Mouse (Mus musculus) heart, postnatal 36 days (tissue): ENCODE data around the gene Wdr17. TPM values are rescaled to one million over a fixed set of nuclear protein-coding genes. Genes with fewer than 3 reads are reported as not detected.
A peak's percentile ranks its signal among the peaks of the same experiment; 100 is the strongest.
"Not testable (repeated sequence)": the region's sequence is repeated elsewhere in the genome, so short reads cannot be mapped to it uniquely, and the experiment has no call there.

Experiments
- DNase-seq, 2 experiments: peaks; one replicate each; pipeline ENCODE4 v3.0.0; 2021 to 2022
- intact Hi-C: fragments of 180-260 bp; cut with DNase I; formaldehyde crosslinking; loops from one replicate; pipeline ENCODE4 v1.15.1; 2025
- total RNA-seq, 2 experiments: library from RNA; stranded (reverse); gene quantifications; 2 replicates each; pipeline ENCODE4 v1.2.3; 2021

Wdr17 gene
- total RNA-seq, 2 experiments from 2014 or later = not detected

DNA sequence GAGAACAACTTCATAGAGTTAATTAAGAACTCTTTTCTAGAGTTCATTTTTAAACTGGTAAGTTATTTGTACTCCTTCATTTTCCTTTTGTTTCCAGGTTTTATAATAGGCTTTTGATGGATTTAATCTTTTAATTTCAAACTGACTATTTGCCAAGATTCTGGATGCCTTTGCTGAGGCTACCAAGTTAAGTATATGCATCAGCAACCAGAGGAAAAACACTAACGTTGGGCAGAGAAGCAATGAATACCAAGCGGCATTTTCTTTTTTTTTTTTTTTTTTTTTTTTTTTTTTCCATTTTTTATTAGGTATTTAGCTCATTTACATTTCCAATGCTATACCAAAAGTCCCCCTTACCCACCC, 94.3 kb downstream of the Wdr17 start:
- no peak for DNase-seq
- intact Hi-C loops = no loop called here

GRCm38 (mm10) chr8:54791858-54792698, 94.9 kb downstream of the Wdr17 start:
- intact Hi-C loops = no loop called here
- no peak for DNase-seq

- intact Hi-C loops = no loop called here
- peak; percentile 11 to 31 for DNase-seq
Measured at GRCm38 (mm10) chr8:54780134-54780942, 106.6 kb downstream of the Wdr17 start.

DNA sequence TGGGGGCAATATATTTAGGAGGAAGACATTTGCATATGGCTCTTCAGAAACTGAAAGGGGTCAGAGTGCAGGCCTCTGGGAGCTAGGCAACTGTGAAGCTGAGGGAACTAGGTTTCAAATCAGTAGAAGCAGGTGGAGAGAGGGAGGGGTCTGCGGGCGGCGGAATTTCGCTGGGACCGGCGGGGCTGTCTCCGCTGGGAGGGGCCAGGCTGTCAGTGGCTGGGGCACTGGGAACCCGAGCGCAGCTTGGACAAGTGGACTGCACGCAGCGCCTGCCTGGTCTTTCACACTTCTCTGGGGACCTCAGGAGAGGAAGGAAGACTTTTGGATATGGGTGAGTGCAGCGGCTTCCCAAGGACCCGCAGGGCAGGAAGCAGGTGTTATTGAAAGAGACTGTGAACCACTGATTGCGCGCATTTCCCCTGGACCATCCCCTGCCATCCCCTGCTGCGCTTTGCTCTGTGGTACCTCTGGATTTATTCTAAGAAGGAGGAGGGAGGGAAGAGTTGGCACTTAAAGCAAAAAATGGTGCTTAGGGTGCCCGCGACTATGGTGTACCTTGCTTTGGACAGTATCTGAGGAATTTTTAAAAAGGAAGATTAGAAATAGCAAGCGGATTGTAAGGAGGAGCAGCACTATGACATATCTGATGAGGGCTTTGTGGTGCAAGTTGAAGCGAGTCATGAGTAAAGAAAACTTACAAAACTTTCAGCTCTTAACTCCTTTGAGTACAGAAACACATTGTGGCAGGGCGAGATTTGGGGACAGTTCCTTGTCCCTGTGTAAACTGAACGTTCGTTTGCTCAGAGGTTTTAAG, 107.5 kb downstream of the Wdr17 start:
- peak; percentile 12 to 16 for DNase-seq
- intact Hi-C loops = no loop called here

DNA sequence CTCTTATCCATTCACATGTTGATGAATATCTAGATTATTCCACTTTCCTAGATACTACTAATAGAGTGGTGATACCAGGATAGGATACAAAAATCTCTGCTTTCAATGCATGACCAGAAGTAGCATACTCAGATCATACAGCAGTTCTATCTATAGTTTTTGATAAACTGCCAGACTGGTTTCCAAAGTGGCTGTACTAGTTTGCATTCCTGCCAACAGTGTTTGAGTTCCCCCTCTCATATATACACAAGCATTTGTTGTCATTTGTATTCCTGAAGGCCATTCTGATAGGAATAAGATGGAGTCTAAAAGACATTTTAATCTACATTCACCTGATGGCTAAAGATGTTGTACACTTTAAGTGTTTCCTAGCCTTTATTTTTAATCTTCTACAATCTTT, 110.0 kb downstream of the Wdr17 start:
- DNase-seq = no peak

DNA sequence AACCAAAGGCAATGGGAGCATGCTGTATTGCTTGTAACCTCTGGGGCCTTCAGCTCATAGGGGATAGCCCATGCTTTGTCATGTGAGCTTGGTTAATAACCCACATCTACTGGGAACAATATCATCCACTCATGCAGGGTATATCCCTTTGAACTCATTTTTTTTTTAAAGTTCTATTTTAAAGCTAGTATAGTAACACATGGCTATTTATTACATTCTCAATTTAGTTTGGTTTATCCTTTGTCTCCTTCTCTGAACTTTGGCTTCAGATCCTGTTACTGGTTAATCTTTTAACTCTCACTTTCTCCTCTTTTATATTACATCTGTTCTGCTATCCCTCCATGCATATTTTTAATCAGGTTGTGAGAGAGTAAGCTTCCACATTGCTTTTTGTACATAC, 110.7 kb downstream of the Wdr17 start:
- DNase-seq = no peak
- intact Hi-C loops = no loop called here

More for the DNA sequence above, 110.0 kb downstream of the Wdr17 start:
- intact Hi-C loops = no loop called here

DNA sequence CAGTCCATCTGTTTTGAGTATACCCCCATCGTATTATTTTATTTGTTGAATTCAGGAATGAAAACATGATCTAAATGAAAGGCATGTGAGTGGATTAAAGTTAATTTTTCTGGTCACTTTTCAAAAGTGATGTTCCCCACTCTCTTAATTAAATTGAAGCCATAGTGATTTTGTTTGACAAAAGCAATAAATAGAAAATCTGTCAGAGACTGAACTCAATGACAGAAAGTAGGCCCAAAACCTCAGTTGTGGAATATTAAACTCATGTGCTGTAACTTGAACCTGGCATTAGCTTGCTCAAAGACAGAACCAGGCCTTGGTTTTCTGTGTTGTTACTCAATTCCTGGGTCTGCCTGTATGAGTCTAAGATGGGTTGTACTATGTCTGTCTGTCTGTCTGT, 129.3 kb downstream of the Wdr17 start:
- intact Hi-C loops = no loop called here
- DNase-seq = no peak

DNA sequence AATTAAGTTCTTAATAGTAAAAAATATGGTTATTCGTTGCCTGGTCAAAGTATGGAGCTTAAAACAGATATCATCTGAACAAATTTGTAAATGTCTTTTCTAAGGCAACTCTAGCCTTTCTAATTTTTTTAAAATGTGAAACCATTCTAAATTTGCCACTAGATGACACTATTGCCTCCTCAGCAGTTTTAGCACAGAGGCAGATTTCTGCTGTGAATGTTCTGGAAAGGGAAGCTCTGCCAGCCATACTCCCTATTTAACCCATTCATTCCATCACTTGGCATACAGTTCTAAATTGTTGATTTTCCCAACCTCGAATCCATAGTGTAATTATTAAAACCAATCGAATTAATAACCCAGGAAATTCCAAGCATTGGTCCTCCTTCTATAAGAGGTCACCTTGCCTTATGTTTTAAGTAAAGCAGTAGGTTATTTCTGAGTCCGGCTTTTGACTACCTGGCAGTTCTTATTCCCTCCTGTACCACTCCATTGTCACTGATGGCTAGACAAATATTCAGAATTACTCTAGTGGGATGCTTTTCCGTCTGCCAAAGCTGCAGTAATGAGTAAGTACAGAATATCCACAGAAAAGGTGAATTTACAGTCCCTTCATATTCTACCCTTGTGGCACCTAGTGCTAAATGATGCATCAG, 150.2 kb downstream of the Wdr17 start:
- intact Hi-C loops = no loop called here
- DNase-seq = no peak

DNA sequence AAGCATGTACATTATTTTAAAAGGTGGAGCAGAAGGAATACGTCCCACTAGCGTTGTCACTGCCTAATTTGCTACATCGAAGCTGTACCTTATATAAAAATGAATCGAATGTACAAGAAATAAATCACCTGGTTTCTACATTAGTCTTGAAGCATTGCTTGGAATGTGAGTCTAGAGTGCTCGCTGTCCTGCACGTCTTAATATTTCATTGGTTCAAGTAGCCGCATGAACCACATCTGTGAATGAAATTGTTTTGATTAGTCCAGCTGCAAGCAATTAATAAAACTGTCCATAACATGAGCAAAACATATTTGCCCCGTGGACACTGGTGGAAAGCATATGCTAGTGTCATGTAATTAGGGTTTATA, 162.3 kb downstream of the Wdr17 start:
- DNase-seq = no peak
- intact Hi-C loops = no loop called here

- intact Hi-C loops = no loop called here
- peak; percentile 54 to 59 for DNase-seq
Measured at GRCm38 (mm10) chr8:54723976-54724667, 162.9 kb downstream of the Wdr17 start.

GRCm38 (mm10) chr8:54718515-54718914, 168.5 kb downstream of the Wdr17 start:
- intact Hi-C loops = no loop called here
- DNase-seq = no peak

- DNase-seq = no peak
- intact Hi-C loops = loop anchor here (2.0 kb wide), 1 partner anchor 199 kb away; no protein-coding TSS in a partner anchor
Measured at GRCm38 (mm10) chr8:54705743-54706142, 181.2 kb downstream of the Wdr17 start.

DNA sequence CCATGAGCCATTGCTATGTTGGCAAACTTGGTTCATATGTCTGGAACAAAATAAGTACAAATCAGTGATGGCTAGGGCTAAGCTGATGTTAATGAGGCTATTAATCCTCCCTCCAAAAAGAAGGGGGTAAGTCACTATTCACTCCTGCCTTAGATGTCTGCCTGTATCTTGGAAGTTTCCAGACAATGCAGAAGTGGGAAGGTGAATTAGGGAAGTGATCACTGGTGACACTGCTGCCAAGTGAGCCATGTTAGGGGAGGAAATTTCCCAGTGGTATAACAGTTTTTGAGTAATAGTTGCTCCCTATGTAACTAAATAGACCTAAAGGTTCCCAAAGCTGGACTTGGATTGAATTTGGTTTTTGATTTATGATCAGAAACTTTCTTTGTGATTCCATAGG, 215.2 kb downstream of the Wdr17 start:
- no peak for DNase-seq
- intact Hi-C loops = no loop called here

- intact Hi-C loops = no loop called here
- DNase-seq = no peak
Measured at GRCm38 (mm10) chr8:54667756-54668155, 219.2 kb downstream of the Wdr17 start.

DNA sequence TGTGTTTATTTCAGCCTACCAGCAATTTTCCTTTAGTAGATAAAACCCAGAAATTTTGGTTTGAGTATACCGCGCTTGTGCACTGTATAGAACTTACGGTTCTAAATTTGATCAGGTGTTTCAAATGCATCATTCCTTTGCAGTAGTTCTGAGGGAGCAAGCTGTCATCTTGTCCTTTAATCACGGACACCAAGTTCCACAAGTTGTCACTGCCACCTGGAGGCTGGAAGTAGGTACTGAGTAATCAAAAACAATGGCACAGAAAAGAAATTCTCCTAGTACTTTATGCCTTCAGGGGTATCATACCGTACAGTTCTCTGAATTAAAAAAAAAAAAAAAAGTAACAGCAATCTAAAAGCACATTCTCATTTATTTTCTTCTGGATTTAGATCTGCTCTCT, 226.3 kb downstream of the Wdr17 start:
- peak; percentile 50 to 54 for DNase-seq
- intact Hi-C loops = loop anchor here (1.0 kb wide), 2 partner anchors 123 to 153 kb away; no protein-coding TSS in a partner anchor

DNA sequence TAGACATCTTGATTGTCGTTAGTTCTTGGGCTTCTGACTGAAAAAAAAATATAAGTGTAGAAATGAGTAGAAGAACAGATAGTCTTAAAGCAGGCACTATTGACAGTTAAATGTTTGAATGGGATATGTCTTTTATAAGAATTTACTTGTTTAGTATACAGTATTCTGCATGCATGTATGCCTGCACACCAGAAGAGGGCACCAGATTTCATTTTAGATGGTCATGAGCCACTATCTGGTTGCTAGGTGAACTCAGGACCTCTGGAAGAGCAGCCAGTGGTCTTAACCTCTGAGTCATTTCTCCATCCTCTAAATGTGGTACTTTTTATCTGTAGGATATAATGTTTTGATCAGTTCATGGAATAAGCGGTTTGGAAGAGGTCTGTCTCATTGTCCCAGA, 227.3 kb downstream of the Wdr17 start:
- DNase-seq = no peak
- intact Hi-C loops = loop anchor here (1.0 to 5.0 kb wide), 3 partner anchors 47 to 152 kb away; no protein-coding TSS in a partner anchor

DNA sequence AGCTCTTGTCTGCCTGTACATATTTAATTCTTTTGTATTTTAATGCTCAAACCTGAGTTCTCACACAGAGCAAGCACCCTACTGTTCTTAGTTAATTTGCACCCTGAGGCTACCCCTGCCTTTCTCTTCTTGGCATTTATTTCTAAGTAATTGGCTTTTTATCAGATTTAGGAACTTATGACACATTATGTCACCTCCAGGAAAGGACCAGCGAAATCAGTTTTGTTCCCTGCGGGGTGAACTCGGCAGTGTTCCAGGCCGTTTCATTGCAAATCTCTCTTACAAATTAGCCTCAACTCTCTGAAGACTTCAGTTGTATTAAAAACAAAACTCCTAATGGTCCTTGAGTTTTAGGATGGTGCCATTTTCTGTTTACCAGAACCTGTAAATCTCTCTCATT, 248.3 kb downstream of the Wdr17 start:
- no peak for DNase-seq
- intact Hi-C loops = no loop called here

GRCm38 (mm10) chr8:54616710-54617109, 270.3 kb downstream of the Wdr17 start:
- DNase-seq, intact Hi-C loops: not testable (repeated sequence)

GRCm38 (mm10) chr8:54610238-54610637, 276.7 kb downstream of the Wdr17 start:
- intact Hi-C loops = loop anchor here (5.0 kb wide), 3 partner anchors 38 to 78 kb away; no protein-coding TSS in a partner anchor

DNA sequence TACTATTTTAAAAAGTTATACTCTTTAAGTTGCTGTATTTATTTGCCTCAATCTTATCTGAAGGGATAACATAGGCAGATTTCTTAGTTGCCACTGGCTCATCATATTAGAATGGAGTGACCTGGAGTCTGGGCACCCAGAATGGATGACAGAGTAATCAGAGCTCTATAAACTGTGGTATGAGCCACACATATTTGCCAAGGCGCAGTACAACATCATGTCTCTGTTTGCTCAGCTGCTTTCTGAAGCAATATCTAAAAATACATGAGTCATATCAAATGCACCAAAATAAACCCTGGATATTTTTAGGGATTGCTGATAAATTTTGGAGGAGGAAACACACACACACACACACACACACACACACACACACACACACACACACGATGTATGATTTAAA, 277.6 kb downstream of the Wdr17 start:
- intact Hi-C loops = no loop called here
- peak in 1 of 2 experiments; percentile 8 for DNase-seq

More at GRCm38 (mm10) chr8:54610238-54610637, 276.7 kb downstream of the Wdr17 start:
- DNase-seq = peak; percentile 29 to 42
